Mouse (Mus musculus) heart, embryonic 15.5 days (tissue): ENCODE measurements around the gene Cox20. TPM values are rescaled to one million over a fixed set of nuclear protein-coding genes. Genes with fewer than 3 reads are reported as not detected.
"Not testable (repeated sequence)": the region's sequence is repeated elsewhere in the genome, so short reads cannot be mapped to it uniquely, and the experiment has no call there.

ENCODE experiments used
- ATAC-seq: fragments of 200-750 bp; cut with Nextera tagmentation; replicated peaks from 2 replicates; pipeline ENCODE4 v1.8.0; 2017; ENCODE audit warnings: low read depth, moderate TSS enrichment; ENCODE audit not compliant: insufficient number of reproducible peaks, insufficient read depth, low FRiP score
- H3K27ac ChIP-seq: fragments of 300-500 bp; sonication (generic); 2 replicates; pipeline ENCODE4 v1.5.1; 2015; ENCODE audit warnings: mild to moderate bottlenecking, inconsistent platforms
- H3K27me3 ChIP-seq: fragments of 300-500 bp; sonication (generic); 2 replicates; pipeline ENCODE4 v1.6.1; 2015; ENCODE audit warnings: inconsistent platforms
- H3K36me3 ChIP-seq: fragments of 300-500 bp; sonication (generic); 2 replicates; pipeline ENCODE4 v1.6.1; 2015; ENCODE audit warnings: mild to moderate bottlenecking, inconsistent platforms
- H3K4me1 ChIP-seq: fragments of 300-500 bp; sonication (generic); replicated peaks from 2 replicates; pipeline ENCODE4 v1.6.1; 2015; ENCODE audit warnings: inconsistent platforms
- H3K4me2 ChIP-seq: fragments of 300-500 bp; sonication (generic); 2 replicates; pipeline ENCODE4 v1.6.1; 2015; ENCODE audit warnings: inconsistent platforms, mild to moderate bottlenecking, moderate library complexity
- H3K4me3 ChIP-seq: fragments of 300-500 bp; sonication (generic); 2 replicates; pipeline ENCODE4 v1.5.1; 2015; ENCODE audit warnings: mild to moderate bottlenecking, inconsistent platforms
- H3K9ac ChIP-seq: fragments of 300-500 bp; sonication (generic); 2 replicates; pipeline ENCODE4 v1.6.1; 2015; ENCODE audit warnings: mild to moderate bottlenecking, inconsistent platforms
- H3K9me3 ChIP-seq: fragments of 300-500 bp; sonication (generic); replicated peaks from 2 replicates; pipeline ENCODE4 v1.6.1; 2016; ENCODE audit warnings: inconsistent platforms
- WGBS: fragments of 180-500 bp; shearing (Covaris S2); methylation state at CpG from one replicate; pipeline ENCODE4 v1.1.7; 2015; ENCODE audit warnings: mixed read lengths; 5-methylcytosine and 5-hydroxymethylcytosine counted together
- polyA plus RNA-seq: library from polyadenylated mRNA; unstranded; fragments of >200 nt; fragmentation: Nextera tagmentation; extraction: Ambion mirVana; gene quantifications from 2 replicates; pipeline ENCODE4 v1.2.1, GENCODE M21; 2015

Gene Cox20
- polyA plus RNA-seq, 1 experiment from 2014 or later = 343 TPM

DNA sequence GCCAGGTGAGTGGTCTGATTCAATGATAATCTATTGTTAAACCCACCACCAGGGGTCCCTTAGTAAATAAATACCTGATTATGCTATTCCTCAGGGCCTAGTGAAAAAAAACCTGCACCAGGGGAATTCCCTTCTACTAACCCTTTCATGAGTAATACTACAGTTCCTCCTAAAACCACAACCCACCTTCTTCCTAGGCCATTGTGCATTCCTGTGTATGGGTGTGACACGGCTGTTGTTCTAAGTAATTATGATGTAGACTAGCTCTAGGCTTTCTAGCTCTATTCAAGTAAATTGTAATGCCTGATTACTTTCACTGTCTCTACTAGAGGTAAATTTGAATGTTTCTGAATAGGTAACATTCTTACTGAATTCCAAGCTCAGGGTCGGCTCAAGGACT lies 17.7 kb upstream of the Cox20 start:
- H3K9me3 ChIP-seq, H3K4me1 ChIP-seq, H3K4me3 ChIP-seq, H3K4me2 ChIP-seq, H3K9ac ChIP-seq, H3K27ac ChIP-seq, H3K27me3 ChIP-seq, H3K36me3 ChIP-seq, ATAC-seq: not testable (repeated sequence)
- 85% methylated on average over 2 of the region's 2 CpGs for WGBS

DNA sequence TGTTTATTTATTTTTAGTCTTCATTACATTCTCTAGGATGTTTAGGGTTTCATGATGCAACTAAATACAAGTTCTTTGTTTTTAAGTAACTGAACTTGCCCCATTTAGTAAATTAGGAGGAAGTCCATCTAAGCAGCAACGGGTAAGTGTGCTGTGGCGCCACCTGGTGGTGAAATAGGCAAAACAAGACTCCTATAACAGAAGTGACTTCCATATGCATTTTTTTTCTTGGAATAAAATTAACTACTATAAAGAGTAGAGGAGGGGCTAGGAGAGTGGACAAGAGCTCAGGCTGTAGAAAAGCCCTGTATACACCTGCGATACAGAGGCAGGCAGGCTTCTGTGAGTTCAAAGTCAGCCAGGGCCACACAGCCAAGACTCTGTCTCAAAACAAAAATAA lies 15.5 kb upstream of the Cox20 start:
- no peak overlapping the region for H3K4me2 ChIP-seq
- H3K4me3 ChIP-seq = no peak overlapping the region
- H3K36me3 ChIP-seq = no peaks in the 10 kb centered on the region
- WGBS = 17% methylated on average over 3 of the region's 3 CpGs
- no peak overlapping the region for H3K9ac ChIP-seq
- H3K27me3 ChIP-seq = no peaks in the 10 kb centered on the region
- H3K4me1 ChIP-seq = no peaks in the 10 kb centered on the region
- H3K27ac ChIP-seq = no peak overlapping the region
- no peaks in the 10 kb centered on the region for H3K9me3 ChIP-seq
- no peak for ATAC-seq

DNA sequence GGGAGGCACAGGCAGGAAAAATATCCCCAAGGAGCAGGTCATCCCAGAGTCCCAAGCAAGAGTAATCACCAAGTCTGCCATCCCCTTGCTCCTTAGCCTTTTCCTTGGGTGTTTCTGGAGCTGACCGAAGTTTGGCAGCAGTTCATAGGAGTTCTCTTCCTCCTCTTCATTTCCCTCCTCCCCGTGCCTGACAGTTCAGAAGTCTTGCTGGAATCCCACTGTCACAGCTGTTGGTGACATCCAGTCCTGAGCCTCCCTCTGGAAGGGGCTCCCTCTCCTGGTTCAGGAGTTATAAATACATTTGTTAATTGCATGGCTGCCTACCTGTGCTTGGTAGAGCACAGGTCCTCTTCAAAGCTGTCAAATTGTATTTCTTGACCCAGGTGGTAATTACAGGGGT lies 9.4 kb upstream of the Cox20 start:
- H3K36me3 ChIP-seq = no peaks in the 10 kb centered on the region
- ATAC-seq = no peak
- 46% methylated on average over 2 of the region's 2 CpGs for WGBS
- H3K27me3 ChIP-seq = no peaks in the 10 kb centered on the region
- no peak overlapping the region for H3K4me3 ChIP-seq
- H3K4me2 ChIP-seq = no peak overlapping the region
- no peak overlapping the region for H3K27ac ChIP-seq
- no peak overlapping the region for H3K9ac ChIP-seq
- peaks cover 5% of the 10 kb centered on the region for H3K4me1 ChIP-seq
- H3K9me3 ChIP-seq = no peaks in the 10 kb centered on the region

DNA sequence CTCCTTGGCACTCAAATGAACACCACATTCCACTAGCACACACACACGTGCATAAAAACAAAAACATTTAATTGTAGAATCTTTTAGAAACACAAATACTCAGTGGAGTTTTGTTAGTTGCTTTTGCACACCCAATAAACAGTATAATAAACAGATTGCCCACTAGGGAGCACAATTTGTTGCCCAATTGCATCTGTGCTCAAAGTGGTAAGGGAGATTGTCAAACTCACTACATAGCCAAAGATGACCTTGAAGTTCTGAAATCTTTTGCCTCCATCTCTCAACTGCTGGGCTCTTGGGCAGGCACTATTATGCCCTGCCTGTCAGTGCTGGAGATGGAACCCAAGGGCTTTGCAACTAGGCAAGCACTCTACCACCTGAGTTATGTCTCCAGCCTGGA lies 8.8 kb upstream of the Cox20 start:
- no peak overlapping the region for H3K9ac ChIP-seq
- H3K4me2 ChIP-seq = no peak overlapping the region
- no peak overlapping the region for H3K4me3 ChIP-seq
- ATAC-seq = no peak
- H3K27me3 ChIP-seq = no peaks in the 10 kb centered on the region
- peaks cover 5% of the 10 kb centered on the region for H3K4me1 ChIP-seq
- 56% methylated on average over 1 of the region's 1 CpGs for WGBS
- H3K36me3 ChIP-seq = no peaks in the 10 kb centered on the region
- H3K27ac ChIP-seq = no peak overlapping the region
- H3K9me3 ChIP-seq = no peaks in the 10 kb centered on the region

DNA sequence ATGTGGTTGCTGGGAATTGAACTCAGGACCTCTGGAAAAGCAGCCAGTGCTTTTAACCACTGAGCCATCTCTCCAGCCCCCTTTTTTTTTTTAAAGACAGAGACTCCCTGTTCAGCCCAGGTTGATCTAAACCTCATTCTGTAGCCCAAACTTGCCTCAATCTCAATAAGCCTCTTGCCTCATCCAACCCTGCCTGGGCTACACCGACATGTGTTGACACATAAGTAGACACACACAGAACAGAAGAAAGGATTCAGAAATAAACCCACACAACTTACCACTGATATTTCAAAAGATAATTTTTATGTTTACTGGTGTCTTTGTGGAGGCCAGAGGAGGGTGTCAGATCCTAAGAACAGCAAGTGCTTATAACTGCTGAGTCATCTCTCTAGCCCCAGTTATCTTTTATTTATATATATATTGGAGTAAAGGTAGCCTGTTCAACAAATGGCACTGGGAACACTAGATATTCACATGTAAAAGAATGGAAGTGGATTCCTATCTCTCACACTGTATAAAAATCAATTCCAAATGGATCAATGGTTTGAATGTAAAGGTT lies 5.8 kb upstream of the Cox20 start:
- H3K27ac ChIP-seq = no peak overlapping the region
- no peak overlapping the region for H3K4me3 ChIP-seq
- ATAC-seq = no peak
- H3K27me3 ChIP-seq = no peaks in the 10 kb centered on the region
- H3K36me3 ChIP-seq = no peaks in the 10 kb centered on the region
- no peak overlapping the region for H3K9ac ChIP-seq
- peaks cover 11% of the 10 kb centered on the region for H3K4me1 ChIP-seq
- H3K9me3 ChIP-seq = no peaks in the 10 kb centered on the region
- H3K4me2 ChIP-seq = no peak overlapping the region
- 93% methylated on average over 1 of the region's 1 CpGs for WGBS

DNA sequence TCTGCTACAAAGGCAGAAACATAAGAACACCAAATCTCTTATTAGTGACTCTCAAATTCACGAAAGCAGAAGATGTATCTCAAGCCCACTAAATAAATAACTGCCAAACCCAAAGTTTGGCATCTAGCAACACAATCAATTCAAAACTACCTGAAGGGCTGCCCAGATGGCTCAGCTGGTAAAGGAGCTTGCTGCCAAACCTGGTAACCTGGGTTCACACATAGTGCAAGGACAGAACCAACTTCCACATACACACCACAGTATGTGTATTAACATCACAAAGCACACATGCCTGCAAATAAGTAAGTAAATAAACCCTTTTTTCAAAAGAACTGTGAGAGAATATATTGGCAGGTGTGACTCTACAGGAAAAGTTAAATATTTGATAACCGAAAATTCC lies 4.7 kb upstream of the Cox20 start:
- no peak for ATAC-seq
- peaks cover 11% of the 10 kb centered on the region for H3K4me1 ChIP-seq
- 87% methylated on average over 2 of the region's 2 CpGs for WGBS

DNA sequence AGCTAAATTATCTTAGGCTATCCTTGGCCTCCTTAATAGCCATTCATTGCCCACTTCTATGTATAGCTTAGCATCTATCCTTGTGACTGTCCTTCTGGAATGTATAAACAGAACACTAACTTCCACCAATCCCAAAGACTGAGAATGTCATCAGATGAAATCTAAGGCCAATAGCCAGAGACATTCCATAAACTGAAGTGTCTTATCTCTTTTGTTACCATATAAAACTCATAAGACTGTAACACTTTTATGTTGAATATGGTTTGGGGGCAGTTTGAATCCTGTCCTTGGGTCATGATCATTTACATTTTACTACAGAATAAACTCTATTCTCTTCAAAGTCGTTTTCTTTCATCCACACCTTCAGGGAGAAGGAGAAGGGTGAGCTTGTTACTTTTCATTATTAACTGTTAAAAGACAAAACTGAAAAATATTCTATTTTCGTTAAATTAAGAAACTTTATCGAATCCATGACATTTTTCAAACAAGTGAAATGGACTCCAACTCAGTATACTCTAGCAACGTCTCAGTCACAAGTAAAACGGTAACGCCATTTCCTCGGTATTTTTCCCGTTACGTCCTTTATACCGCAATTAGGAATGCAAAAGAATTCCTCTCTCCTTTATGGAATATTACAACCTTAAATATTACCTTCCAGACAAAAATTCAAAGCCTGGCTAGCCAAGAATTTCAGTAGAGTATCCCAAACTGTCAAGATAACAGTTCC lies 1.5 kb upstream of the Cox20 start:
- Histone ChIP-seq H3K9me3 (no peaks in the 10 kb centered on the region), H3K27me3 (no peaks in the 10 kb centered on the region), H3K4me2 (peak overlapping the region; percentile 64), H3K9ac (peak overlapping the region; percentile 83), H3K4me1 (peaks cover 24% of the 10 kb centered on the region), H3K4me3 (peak overlapping the region; percentile 81), H3K27ac (peak overlapping the region; percentile 100), H3K36me3 (peaks cover 12% of the 10 kb centered on the region)
- 35% methylated on average over 10 of the region's 10 CpGs for WGBS
- no peak for ATAC-seq

More for the DNA sequence above, 4.7 kb upstream of the Cox20 start:
- H3K4me3 ChIP-seq = no peak overlapping the region
- H3K36me3 ChIP-seq = no peaks in the 10 kb centered on the region
- H3K9ac ChIP-seq = no peak overlapping the region
- no peak overlapping the region for H3K4me2 ChIP-seq
- no peaks in the 10 kb centered on the region for H3K27me3 ChIP-seq
- no peak overlapping the region for H3K27ac ChIP-seq
- no peaks in the 10 kb centered on the region for H3K9me3 ChIP-seq

DNA sequence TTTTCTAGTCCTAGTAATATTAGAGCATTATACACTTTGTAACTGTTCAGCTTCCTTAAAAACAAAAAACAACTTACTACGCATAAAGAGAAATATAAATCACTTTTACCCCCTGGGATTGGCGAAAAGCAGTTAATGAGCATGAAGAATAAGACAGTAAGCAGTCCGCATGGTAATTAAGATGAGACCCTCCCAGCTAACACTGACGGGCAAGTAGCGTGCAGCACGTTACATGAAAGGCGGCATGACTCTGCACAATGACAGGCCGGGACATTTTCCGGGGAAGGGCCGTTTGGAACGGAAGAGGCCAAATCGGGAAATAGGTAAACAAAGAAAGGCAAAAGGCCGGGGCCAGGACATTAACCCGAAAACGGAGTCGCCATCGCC lies 935 bp upstream of the Cox20 start:
- Histone ChIP-seq H3K36me3 (peaks cover 17% of the 10 kb centered on the region), H3K4me2 (peak overlapping the region; percentile 64), H3K27ac (peak overlapping the region; percentile 100), H3K4me1 (peaks cover 27% of the 10 kb centered on the region), H3K4me3 (peak overlapping the region; percentile 81), H3K27me3 (no peaks in the 10 kb centered on the region), H3K9ac (peak overlapping the region; percentile 83), H3K9me3 (no peaks in the 10 kb centered on the region)
- under 1% methylated on average over 17 of the region's 17 CpGs for WGBS
- peak; percentile 71 for ATAC-seq

DNA sequence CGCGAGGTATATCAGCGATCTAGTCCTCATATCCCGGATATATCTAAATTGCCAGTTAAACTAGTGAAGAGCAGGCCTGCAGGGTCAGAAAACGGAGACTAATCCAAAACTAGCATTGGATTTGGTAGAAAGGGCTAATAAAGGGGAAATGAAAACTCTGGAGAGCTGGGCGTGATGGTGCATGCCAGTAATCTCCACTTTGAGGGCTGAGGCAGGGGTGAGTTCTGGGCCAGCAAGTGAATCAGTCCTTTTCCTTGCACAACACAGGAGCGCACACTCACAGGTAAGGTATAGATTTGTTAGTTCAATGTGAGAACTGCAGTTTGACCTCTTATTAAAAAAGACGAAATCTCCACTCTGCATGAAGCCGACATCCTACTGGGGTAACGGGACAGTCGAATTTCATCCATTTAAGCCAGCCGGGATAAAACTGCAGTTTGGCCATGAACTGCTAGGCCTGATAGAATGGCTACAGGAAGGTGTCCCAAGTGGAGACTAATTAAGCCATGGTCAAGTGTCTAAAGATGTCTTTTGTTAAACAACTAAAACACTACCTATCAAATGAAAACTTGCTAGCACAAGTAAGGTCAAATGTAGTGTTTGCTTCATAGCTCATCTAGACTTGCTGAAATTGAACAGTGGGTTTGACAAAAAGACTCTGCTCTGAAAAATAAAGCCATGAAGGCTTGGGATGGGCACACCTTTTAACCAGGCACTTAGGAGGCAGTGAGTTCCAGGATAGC lies 536 bp downstream of the Cox20 start:
- Histone ChIP-seq H3K4me1 (peaks cover 27% of the 10 kb centered on the region), H3K36me3 (peaks cover 28% of the 10 kb centered on the region), H3K27ac (peak overlapping the region; percentile 100), H3K4me3 (peak overlapping the region; percentile 81), H3K27me3 (no peaks in the 10 kb centered on the region), H3K9ac (peak overlapping the region; percentile 83), H3K4me2 (peak overlapping the region; percentile 64), H3K9me3 (no peaks in the 10 kb centered on the region)
- WGBS = 1% methylated on average over 12 of the region's 12 CpGs
- no peak for ATAC-seq

DNA sequence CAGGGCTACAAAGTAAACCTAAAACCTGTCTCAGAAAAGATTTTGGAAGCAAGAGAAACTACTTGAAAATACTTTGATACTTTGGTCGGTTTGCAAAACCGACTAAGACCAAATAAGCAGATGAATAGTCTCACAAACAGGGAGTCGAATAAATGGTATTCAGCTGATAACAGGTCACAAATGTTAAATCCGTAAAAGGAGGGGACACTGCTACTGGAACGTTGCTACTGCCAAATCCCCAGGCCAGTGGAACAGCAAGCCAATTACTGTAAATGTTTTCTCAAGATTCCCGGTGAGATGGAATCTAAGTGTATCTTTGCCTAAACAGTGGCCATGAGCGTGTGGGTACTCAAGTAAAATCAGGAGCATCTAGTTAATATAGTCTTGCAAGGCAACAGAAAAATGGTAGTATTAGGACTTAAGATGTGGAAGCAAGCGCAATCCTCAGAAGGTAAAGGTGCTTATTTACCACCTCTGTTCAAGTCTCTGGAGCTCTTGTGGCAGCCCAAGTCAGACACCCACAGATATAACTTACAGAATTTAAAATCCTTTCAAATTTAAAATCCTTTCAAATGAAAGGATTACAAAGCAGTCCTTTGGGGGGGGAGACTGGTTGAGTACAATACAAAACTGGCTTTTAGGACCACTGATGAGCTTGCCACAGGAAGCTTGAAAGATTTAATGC lies 1.2 kb downstream of the Cox20 start:
- WGBS = 14% methylated on average over 8 of the region's 8 CpGs
- peaks cover 27% of the 10 kb centered on the region for H3K4me1 ChIP-seq
- no peak for ATAC-seq
- peak overlapping the region; percentile 64 for H3K4me2 ChIP-seq
- peaks cover 35% of the 10 kb centered on the region for H3K36me3 ChIP-seq
- no peaks in the 10 kb centered on the region for H3K9me3 ChIP-seq
- H3K9ac ChIP-seq = peak overlapping the region; percentile 83
- H3K4me3 ChIP-seq = peak overlapping the region; percentile 81
- no peaks in the 10 kb centered on the region for H3K27me3 ChIP-seq
- peak overlapping the region; percentile 100 for H3K27ac ChIP-seq
